Mouse (Mus musculus) lung, adult 2 months (tissue): ENCODE data around the gene Slco3a1.

Experiments used
- CTCF ChIP-seq: fragments of 200-500 bp; IDR thresholded peaks from 2 replicates; pipeline ENCODE4 v1.5.1; 2011; ENCODE audit warnings: mild to moderate bottlenecking, low read length, control low read depth; ENCODE audit not compliant: insufficient read depth
- POLR2A ChIP-seq: fragments of 200-500 bp; IDR thresholded peaks from 2 replicates; pipeline ENCODE4 v1.6.1; 2011; ENCODE audit warnings: low read depth, mild to moderate bottlenecking, control low read depth, low read length, borderline replicate concordance; ENCODE audit errors: extremely low read depth

- TF ChIP-seq CTCF = no peak
- TF ChIP-seq POLR2A = no peak
Measured at GRCm38 (mm10) chr7:74421591-74421990, 133.0 kb downstream of the Slco3a1 start.
